Mouse (Mus musculus) myocyte (in vitro differentiated cells): ENCODE measurements around the gene Gm17660. TPM values are rescaled to one million over a fixed set of nuclear protein-coding genes. Genes with fewer than 3 reads are reported as not detected.

ENCODE experiments used
- H3K27me3 ChIP-seq: one replicate; pipeline ENCODE4 v1.6.1; 2011; ENCODE audit not compliant: control insufficient read depth, insufficient read depth, insufficient read length
- H3K36me3 ChIP-seq: one replicate; pipeline ENCODE4 v1.6.1; 2011; ENCODE audit not compliant: control insufficient read depth, insufficient read depth
- H3K4me2 ChIP-seq: one replicate; pipeline ENCODE4 v1.6.1; 2011; ENCODE audit warnings: low read depth, control low read depth
- H3K4me3 ChIP-seq: one replicate; pipeline ENCODE4 v1.5.1; 2011; ENCODE audit warnings: mild to moderate bottlenecking, control low read depth, moderate library complexity
- H3K79me2 ChIP-seq: one replicate; pipeline ENCODE4 v1.6.1; 2011; ENCODE audit not compliant: control insufficient read depth, insufficient read depth
- H3ac ChIP-seq: one replicate; pipeline ENCODE4 v1.6.1; 2011; ENCODE audit not compliant: control insufficient read depth, insufficient read length
- CEBPB ChIP-seq: IDR thresholded peaks from 2 replicates; pipeline ENCODE4 v1.6.1; 2011; ENCODE audit warnings: mild to moderate bottlenecking, moderate library complexity; ENCODE audit not compliant: poor library complexity, insufficient read depth, severe bottlenecking
- E2F4 ChIP-seq: IDR thresholded peaks from one replicate; pipeline ENCODE4 v1.6.1; 2011; ENCODE audit warnings: mild to moderate bottlenecking, control low read depth, moderate library complexity; ENCODE audit not compliant: insufficient read depth
- MAX ChIP-seq: IDR thresholded peaks from one replicate; pipeline ENCODE4 v1.6.1; 2011; ENCODE audit warnings: low read depth, mild to moderate bottlenecking, control low read depth
- MYOD1 ChIP-seq, 3 experiments: IDR thresholded peaks; one replicate each; pipeline ENCODE4 v1.6.1; 2011; ENCODE audit warnings: control low read depth in 2 of 3, low read depth in 2 of 3, mild to moderate bottlenecking in 2 of 3, moderate library complexity in 1 of 3; ENCODE audit not compliant: insufficient read length in 2 of 3, control insufficient read depth in 1 of 3
- MYOG ChIP-seq, 3 experiments: IDR thresholded peaks; one replicate each; pipeline ENCODE4 v1.6.1; 2011; ENCODE audit warnings: control low read depth in 2 of 3, low read depth in 2 of 3, mild to moderate bottlenecking in 2 of 3; ENCODE audit not compliant: insufficient read length in 2 of 3, control insufficient read depth in 1 of 3, insufficient read depth in 1 of 3
- POLR2A ChIP-seq: IDR thresholded peaks from one replicate; pipeline ENCODE4 v1.6.1; 2011; ENCODE audit warnings: low read depth, mild to moderate bottlenecking, control low read depth, moderate library complexity; ENCODE audit not compliant: insufficient read length
- POLR2AphosphoS2 ChIP-seq: IDR thresholded peaks from one replicate; pipeline ENCODE4 v1.6.1; 2011; ENCODE audit warnings: low read depth, control low read depth; ENCODE audit not compliant: insufficient read length
- REST ChIP-seq: IDR thresholded peaks from one replicate; pipeline ENCODE4 v1.6.1; 2011; ENCODE audit warnings: mild to moderate bottlenecking, control low read depth, moderate library complexity; ENCODE audit not compliant: insufficient read depth, insufficient read length
- SRF ChIP-seq: IDR thresholded peaks from one replicate; pipeline ENCODE4 v1.6.1; 2011; ENCODE audit warnings: low read depth; ENCODE audit not compliant: control insufficient read depth, insufficient read length
- TCF12 ChIP-seq: IDR thresholded peaks from one replicate; pipeline ENCODE4 v1.6.1; 2011; ENCODE audit warnings: mild to moderate bottlenecking, control low read depth; ENCODE audit not compliant: poor library complexity, insufficient read depth, severe bottlenecking
- TCF3 ChIP-seq: IDR thresholded peaks from one replicate; pipeline ENCODE4 v1.6.1; 2011; ENCODE audit warnings: low read depth, control low read depth; ENCODE audit not compliant: insufficient read length
- USF1 ChIP-seq: IDR thresholded peaks from one replicate; pipeline ENCODE4 v1.6.1; 2011; ENCODE audit warnings: low read depth, mild to moderate bottlenecking, control low read depth, moderate library complexity
- polyA plus RNA-seq: library from polyadenylated mRNA; unstranded; fragments of >200 nt; fragmentation: generic; extraction: Trizol; gene quantifications from one replicate; pipeline ENCODE4 v1.2.1, GENCODE M21; 2012; ENCODE audit warnings: missing spikeins

The Gm17660 gene
- polyA plus RNA-seq, 1 experiment: not detected

DNA sequence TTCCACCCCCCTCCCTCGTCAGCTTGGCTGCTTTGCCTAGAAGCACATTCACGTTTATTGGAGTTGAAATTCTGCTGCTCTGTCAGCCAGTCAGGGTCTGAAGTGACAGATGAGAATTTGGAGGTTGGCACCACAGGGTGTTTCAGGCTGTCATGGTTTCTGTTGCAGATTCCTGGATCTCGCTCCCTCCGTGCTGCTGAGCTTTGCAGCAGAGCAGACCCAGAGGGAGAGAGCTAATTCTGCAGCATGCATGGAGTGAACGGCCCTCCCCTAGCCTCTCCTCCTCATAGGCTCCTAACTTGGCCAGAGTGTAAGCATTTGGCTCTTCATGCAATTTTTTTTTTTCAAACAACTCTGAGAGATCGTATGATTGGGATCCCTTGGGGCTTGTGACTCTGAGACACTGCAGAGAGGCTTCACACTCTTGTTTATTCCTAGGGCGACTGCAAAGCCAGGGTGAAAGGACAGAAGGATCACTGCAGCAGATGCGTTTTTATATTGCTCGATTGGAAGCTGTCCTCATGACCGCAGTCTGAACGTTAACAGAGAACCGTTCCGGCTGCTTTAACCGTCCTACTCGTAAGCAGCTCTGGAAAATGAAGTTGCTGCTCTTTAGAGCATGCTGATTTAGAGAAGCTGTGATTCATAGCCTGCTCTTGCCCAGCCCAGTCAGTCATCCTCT lies 36.2 kb upstream of the Gm17660 start, which contains the start of gene Sparcl1:
TSS of gene Sparcl1 (minus strand) at position 243 of the 682 bp plus-strand sequence.
- Histone ChIP-seq H3ac (no peak within 1 kb of the TSS), H3K36me3 (no peaks in the 10 kb centered on the region), H3K4me3 (no peak within 1 kb of the TSS), H3K4me2 (peak within 1 kb of the TSS; percentile 49), H3K27me3 (no peaks in the 10 kb centered on the region), H3K79me2 (no peaks in the 10 kb centered on the region)
- TF ChIP-seq E2F4 (no peak), TCF12 (no peak), SRF (no peak), CEBPB (no peak), MYOD1 (IDR thresholded peaks at IDR 0.05; ENCODE audit: control insufficient read depth in 1 of 3, insufficient read length in 2 of 3, low read depth in 2 of 3) (no peak), MAX (no peak), POLR2A (no peak), MYOG (IDR thresholded peaks at IDR 0.05; ENCODE audit: control insufficient read depth in 1 of 3, insufficient read depth in 1 of 3, insufficient read length in 2 of 3, low read depth in 2 of 3) (no peak), REST (no peak)

DNA sequence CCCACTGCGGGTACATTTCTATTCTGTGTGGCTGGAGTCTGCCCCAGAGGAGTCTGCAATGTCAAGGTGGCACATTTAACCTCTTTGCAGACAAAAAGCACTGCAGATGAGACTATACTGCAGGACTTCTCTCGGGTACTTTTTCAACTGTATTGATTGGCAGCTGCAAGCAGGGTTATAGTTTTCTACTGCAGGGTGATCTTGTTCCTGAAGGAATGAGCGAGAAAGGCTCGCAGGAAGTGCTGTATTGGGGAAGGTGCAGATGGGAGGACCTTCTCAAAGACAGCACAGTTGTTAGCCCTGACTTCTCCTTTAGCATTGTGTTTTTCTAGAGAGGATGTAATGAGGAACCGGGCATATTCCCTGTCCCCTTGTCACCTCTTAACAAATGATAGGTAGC lies 35.1 kb upstream of the Gm17660 start:
- no peak for TF ChIP-seq POLR2AphosphoS2
- TF ChIP-seq SRF: no peak
- TF ChIP-seq REST: no peak
- no peak for TF ChIP-seq E2F4
- TF ChIP-seq TCF3: no peak
- TF ChIP-seq USF1: no peak
- no peak for TF ChIP-seq MAX
- TF ChIP-seq MYOG (IDR thresholded peaks at IDR 0.05; ENCODE audit: control insufficient read depth in 1 of 3, insufficient read depth in 1 of 3, insufficient read length in 2 of 3, low read depth in 2 of 3): no peak
- TF ChIP-seq TCF12: no peak
- no peak for TF ChIP-seq CEBPB
- TF ChIP-seq POLR2A: no peak
- TF ChIP-seq MYOD1 (IDR thresholded peaks at IDR 0.05; ENCODE audit: control insufficient read depth in 1 of 3, insufficient read length in 2 of 3, low read depth in 2 of 3): no peak
- Histone ChIP-seq H3K27me3 (no peaks in the 10 kb centered on the region), H3K79me2 (no peaks in the 10 kb centered on the region), H3K4me3 (no peak overlapping the region), H3ac (no peak overlapping the region), H3K4me2 (no peak overlapping the region), H3K36me3 (no peaks in the 10 kb centered on the region)

DNA sequence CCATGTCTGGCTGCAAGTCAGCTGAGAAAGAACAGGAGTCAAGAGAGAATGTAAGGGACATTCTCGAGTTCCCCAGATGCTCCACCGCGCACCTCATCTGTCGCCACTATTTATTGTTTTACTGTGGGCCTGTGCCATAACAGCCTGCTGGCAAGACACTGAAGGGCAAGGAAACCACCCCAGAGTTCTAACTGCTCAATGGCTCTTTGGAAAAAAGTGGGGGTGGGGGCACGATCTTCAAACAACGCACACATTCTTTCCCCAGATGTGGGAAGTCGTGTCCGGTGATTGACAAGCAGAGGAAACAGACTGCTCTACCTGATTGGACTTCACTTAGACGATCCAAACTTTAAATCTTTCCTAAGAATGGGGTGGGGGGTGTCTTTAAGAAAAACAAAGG lies 34.6 kb upstream of the Gm17660 start:
- Histone ChIP-seq H3ac (no peak overlapping the region), H3K4me2 (no peak overlapping the region), H3K36me3 (no peaks in the 10 kb centered on the region), H3K27me3 (no peaks in the 10 kb centered on the region), H3K79me2 (no peaks in the 10 kb centered on the region), H3K4me3 (no peak overlapping the region)
- no peak for TF ChIP-seq E2F4
- no peak for TF ChIP-seq TCF12
- TF ChIP-seq CEBPB: no peak
- TF ChIP-seq SRF: no peak
- TF ChIP-seq TCF3: no peak
- no peak for TF ChIP-seq USF1
- no peak for TF ChIP-seq POLR2A
- no peak for TF ChIP-seq REST

DNA sequence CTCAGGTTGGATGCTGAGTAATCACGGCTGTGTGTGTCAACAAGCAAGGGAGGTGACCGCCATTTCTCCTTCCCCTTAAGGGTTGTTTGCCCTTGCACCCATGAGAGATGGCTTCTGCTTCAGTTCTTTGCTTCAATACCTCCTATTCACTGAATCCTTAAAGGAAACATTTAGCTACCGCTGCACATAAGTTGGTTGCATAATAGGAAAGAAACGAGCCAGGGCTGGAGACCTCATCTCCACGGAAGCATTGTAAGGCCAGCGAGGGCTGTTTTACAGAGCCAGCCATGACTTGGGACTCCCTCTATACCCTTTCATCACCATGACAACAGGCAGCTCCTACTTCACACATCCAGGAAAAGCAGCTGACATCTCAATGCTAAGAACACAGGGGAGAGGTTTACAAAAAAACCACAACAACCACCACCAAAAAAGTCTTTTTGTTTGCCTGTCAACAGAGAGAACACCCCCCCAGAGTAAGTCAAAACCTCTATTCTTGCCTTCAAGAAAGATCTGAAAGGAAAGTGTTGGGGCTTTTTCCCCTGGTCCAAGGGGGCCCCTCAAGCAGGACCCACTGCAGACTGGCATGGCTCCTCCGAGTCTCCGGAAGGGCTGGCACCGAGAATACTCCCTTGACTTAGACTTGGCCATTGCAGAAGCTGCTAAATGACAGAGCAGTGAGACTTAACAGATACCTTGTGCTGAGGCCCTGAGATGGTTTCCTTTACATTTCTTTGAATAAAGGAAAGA lies 32.9 kb upstream of the Gm17660 start:
- no peaks in the 10 kb centered on the region for H3K79me2 ChIP-seq
- no peak for TF ChIP-seq TCF12
- TF ChIP-seq POLR2AphosphoS2: no peak
- TF ChIP-seq POLR2A: no peak
- TF ChIP-seq TCF3: no peak
- TF ChIP-seq SRF: no peak
- no peak for TF ChIP-seq USF1
- TF ChIP-seq E2F4: no peak
- no peak for TF ChIP-seq REST
- TF ChIP-seq CEBPB: no peak
- no peak for TF ChIP-seq MYOG (IDR thresholded peaks at IDR 0.05; ENCODE audit: control insufficient read depth in 1 of 3, insufficient read depth in 1 of 3, insufficient read length in 2 of 3, low read depth in 2 of 3)
- TF ChIP-seq MAX: no peak
- no peak for TF ChIP-seq MYOD1 (IDR thresholded peaks at IDR 0.05; ENCODE audit: control insufficient read depth in 1 of 3, insufficient read length in 2 of 3, low read depth in 2 of 3)
- no peaks in the 10 kb centered on the region for H3K36me3 ChIP-seq
- no peak overlapping the region for H3ac ChIP-seq
- no peak overlapping the region for H3K4me3 ChIP-seq
- no peak overlapping the region for H3K4me2 ChIP-seq
- H3K27me3 ChIP-seq: no peaks in the 10 kb centered on the region
